Mouse (Mus musculus): ENCODE results near the gene Mast3.

The Mast3 gene

DNA sequence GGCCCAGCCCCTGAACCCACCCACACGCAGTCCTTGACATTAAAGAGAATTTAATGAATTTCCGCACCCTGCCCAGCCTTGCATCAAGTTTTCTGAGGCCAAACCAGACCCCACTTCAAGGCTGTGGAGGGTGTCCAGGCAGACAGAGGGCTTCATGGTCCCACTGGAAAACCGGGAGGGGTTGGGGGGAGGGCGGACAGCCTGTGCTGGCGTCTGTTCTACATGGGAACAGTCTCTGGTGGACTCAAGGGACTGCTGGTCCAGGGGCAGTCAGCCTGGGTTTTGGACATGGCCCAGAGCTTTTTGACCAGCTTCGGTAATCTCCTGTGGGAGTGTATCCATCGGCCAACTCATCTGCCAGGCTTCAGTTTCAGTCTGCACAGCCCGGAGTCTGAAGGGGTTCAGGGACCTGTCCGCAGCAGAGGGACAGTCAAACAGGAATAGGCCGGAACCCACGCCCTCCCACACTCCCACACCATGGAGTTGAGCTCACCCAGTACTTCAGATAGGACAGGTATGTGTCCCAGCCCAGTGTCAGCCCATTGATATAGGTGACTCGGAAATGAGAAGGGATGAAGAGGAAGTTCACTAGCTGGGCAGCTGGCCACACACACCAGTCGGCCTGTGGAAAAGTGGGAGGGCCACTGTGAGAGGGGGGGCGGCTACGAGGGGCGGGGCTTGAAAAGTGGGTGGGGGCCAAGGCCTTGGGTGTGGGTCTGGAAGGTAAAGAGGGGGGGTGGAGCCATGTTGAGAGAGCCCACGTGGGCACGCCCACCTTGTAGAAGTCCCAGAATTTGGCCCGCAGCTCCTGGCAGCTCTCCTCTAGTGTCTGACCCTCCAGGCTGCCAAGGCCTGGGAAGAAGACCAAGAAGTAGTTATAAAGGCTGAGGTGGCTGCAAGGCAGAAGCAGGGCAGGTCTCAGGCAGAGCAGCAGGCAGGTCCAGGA lies 46.0 kb downstream of the Mast3 start:
- DNase-seq = peak; percentile 68

- DNase-seq = peak; percentile 60
Measured at GRCm38 (mm10) chr8:70758308-70758615, 46.6 kb downstream of the Mast3 start.

GRCm38 (mm10) chr8:70757523-70758307 lies 47.1 kb downstream of the Mast3 start:
- DNase-seq = peak; percentile 65

DNA sequence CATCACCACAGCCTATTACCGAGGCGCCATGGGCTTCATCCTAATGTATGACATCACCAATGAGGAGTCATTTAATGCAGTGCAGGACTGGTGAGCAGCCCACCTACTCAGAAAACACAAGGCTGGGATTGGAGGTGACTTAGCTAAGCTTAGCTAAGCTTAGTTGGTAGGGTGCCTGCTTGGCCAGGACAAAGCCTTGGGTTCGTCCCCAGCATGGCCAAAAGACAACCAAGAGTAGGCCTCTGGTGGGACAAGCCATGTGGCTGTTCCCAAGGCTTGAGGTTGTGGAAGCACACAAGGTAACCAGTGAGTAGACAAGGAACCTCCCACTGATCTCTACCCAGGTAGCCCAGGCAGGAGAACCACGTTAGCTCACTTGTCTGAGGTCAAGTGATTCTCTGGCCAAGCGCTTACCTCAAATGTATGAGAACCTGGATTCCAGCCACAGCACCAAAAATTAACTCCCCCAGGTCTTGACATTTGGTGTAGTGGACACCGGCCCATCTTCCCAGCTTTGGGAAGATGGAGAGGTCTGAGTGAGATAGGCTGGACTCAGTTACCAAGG lies 48.3 kb downstream of the Mast3 start:
- DNase-seq = peak; percentile 55

GRCm38 (mm10) chr8:70755661-70756475 lies 49.0 kb downstream of the Mast3 start:
- no peak for DNase-seq

GRCm38 (mm10) chr8:70754871-70755660 lies 49.8 kb downstream of the Mast3 start:
- peak; percentile 89 for DNase-seq

DNA sequence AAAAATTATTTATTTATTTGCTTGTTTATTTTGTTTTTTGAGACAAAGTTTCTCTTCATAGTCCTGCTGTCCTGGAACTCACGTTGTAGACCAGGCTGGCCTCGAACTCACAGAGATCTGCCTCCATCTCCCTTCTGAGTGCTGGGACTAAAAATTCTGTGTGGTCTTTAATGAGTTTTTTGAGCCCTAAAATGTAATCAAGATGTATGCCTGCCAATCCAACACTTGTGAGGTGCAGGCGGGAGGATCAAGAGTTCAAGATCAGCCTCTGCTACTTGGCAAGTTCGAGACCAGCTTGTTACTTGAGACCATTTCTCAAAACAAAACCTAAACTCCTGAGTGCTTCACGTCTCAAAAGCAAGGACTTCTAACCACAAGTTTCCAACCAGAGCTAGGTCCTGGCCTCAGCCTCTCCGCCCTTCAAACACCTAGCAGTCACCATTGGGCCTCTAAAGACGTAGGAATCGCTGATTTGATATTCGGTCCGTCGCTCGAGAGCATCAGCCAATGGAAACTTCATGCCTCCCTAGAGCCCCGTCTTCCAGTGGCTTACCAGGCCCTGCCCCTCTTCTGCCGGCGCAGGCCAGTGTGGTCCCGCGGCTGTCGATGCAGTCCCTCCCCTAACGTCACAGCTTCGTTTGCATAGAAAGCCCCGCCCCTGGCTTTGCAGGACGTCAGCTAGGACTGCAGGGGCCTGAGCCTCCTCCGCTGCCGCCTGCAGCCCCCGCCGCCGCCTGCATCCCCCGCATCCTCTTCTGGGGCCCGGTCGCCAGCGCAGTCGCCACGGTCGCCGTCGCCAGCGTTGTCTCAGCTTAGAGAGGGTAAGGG lies 50.6 kb downstream of the Mast3 start, which contains the start of gene Rab3a:
Gene Rab3a (plus strand): TSS at position 637 of the 828 bp plus-strand sequence.
- DNase-seq = peak; percentile 98

DNA sequence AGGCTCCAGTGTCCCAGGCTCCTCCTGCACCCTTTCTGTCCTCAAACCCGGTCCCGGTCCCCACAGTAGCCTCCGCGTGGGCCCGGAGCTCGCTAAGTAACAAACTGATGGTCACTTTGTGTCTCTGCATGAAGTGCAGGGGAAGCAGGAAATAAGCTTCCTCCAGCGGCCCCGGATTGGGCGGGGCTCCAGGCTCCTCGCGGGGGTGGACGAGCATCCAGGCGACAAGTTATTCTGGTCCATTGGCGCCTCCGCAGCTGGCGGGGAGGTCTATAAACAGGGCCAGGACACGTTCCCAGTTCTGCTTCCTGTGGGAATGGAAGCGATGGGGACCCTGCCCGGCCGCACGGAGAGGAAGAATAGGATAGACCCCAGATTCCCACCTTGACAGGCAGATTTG lies 51.7 kb downstream of the Mast3 start:
- peak; percentile 72 for DNase-seq

DNA sequence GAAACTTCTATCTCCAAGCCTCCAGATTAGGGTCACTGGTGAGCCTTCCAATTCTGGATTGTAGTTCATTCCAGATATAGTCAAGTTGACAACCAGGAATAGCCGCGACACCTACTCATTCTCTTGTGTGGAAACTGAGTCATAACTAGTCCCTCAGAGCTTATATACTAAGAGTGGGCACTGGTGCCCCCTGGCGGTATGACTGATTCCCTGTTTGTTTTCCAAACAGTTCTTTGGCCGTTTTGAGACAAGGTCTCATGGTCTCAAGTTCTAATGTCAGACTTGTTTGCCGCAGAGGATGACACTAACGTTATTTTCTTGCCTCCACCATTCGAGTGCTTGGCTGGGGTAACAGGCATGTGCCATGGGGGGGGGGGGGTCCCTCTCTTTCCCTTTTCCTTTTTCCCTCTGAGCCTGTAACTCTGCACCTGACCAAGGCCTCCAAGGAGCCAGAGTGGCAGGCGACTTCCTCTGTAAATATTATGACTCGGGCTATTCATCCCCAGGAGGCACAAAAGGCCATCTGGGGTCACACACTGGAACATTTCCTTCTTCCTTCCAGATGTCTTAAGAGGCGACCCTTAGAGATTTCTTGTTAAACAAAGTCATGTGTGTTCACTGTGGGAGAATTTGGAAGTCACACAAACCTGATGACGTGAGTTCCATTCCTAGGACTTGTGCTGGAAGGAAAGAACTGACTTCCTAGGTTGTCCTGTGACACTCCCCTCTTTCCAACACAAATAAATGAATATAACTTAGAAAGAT lies 52.7 kb downstream of the Mast3 start:
- peak; percentile 81 for DNase-seq

DNA sequence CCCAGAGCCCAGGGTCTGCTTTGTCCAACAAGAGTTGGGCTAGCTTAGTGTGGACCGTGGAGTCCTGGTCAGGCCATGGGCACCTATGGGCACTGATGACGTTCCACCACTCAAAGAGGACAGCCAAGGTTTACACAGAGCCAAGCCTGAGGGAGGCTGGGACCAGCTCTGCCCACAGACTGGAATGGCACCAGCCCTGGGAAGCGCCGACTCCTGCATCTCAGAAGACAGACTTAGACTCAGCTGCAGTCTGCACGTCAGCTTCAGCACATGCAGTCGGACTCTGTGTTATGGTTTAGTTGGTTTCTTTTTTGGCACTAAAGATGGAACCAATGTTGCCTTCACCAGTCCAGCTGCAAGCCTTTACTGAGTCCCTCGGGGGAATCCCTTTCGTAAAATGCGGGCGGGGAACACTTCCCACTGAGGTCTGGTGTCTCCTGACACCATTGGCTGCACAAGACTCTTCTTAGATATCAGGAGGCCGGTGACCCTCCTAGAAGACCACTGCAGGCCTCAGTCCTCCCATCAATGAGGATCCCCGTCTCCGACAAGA lies 54.6 kb downstream of the Mast3 start:
- no peak for DNase-seq

DNA sequence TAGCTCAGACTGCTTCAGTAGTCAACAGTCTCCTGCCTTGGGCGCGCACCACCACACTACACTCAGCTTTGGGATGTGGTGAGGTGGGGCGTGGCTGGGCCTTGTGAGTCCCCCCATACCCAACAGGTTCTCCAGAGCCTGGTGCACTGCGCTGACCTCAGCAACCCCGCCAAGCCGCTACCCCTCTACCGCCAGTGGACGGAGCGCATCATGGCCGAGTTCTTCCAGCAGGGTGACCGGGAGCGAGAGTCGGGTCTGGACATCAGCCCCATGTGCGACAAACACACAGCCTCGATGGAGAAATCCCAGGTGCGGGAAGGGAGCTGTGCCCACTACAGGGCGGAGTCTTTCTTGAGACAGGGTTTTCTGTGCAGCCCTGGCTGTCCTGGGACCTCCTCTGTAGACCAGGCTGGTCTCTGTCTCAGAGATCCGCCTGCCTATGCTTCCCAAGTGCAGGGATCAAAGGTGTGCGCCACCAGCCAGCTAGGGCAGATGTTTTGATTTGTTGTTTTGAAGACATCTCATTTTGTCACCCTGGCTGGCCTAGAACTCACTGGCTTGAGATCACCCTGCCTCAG lies 55.7 kb downstream of the Mast3 start:
- DNase-seq = no peak

DNA sequence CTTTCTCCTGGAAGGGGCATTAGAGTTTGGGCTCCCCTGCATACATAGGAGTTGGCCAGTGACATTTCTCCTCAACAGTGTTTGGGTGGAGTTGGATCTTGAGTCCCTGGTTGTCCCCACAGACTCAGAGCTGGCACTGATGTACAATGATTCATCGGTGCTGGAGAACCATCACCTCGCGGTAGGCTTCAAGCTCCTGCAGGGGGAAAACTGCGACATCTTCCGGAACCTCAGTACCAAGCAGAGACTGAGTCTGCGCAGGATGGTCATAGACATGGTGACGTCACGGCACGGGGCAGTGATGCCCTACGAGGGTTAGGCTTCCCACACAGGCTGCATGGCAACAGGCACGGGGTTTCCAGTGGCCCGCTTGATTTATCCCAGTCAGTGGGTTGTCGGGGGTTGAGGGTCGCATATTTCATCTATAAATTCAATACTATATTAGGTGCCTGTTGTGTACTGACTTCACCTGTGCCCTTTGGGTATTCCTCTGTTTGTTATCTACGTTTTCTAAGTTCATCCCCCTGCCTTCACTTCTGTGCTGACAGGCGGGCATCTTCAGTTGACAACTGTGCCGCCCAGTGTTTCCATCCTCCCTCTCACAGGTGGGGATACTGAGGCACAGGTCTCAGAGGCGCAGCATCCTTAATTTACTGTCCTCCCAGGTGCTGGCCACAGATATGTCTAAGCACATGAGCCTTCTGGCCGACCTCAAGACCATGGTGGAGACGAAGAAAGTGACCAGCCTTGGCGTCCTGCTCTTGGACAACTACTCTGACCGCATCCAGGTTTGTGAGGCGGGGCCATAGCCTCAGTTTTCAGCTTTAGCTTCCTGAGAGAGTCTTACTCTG lies 56.4 kb downstream of the Mast3 start:
- DNase-seq = no peak

DNA sequence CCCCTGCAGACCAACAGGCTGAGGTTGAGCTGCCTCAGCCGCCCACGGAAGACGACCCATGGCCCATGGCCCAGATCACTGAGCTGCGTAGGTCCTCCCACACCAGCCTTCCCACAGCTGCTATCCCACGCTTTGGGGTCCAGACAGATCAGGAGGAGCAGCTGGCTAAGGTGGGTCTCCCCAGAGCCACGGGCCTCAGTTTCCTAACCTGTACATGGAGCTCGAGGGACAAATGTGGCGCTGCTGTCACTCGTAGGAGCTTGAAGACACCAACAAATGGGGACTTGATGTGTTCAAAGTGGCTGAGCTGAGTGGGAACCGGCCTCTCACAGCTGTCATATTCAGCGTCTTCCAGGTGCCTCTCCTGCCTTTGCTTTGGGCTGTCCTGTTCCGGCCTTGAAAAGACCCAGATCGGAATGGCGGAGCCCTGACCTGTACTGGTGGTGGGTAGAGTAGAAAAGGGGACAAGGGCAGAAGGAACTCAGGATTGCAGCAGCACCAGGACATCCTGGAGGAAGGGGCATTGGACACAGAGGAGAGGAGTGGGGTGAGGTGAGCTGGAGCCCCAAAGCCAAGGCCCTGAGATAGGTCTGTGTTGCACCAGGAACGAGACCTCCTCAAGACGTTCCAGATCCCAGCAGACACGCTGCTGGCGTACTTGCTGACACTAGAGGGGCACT lies 57.5 kb downstream of the Mast3 start:
- no peak for DNase-seq

DNA sequence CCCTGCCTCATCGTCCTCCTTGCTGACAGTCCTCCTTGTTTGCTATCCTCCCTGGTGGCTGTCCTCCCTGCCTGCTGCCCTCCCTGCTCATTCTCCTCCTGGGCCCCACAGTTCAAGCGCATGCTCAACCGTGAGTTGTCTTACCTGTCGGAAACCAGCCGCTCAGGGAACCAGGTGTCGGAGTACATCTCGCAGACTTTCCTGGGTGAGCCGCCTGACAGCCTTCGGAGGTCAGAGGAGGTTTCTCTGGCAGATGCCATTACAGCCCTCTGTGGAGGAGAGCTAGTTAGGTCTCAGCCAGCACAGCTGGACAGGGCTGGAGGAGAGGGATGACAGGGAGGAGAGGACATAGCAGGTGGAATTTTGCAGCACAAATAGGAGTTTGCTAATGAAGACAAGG lies 58.2 kb downstream of the Mast3 start:
- DNase-seq = no peak

GRCm38 (mm10) chr8:70745691-70746220 lies 59.1 kb downstream of the Mast3 start:
- DNase-seq = no peak

DNA sequence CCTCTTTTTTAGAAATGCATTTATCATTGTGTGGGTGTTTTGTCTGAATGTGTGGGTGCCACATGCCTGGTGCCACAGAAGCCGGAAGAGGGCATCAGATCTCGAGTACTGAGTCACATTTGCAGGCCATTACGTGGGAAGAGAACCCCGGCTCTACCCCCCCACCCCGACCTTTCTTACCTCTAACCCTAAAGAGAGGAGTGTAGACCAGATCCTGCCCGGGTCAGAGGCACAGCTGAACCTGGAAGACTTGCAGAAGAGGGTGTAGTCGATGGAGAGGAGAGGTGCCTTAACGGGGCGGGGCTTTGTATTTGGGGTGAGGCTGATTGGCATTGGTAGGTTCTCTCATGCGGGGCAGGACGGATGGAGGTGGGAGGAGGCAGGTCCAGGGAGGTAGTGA lies 60.0 kb downstream of the Mast3 start:
- DNase-seq = peak; percentile 10

Measured in cerebellum, adult 9-10 months (tissue).